Mouse (Mus musculus) heart, postnatal 0 days (tissue): ENCODE results near the gene Gpc5. TPM values are rescaled to one million over a fixed set of nuclear protein-coding genes. Genes with fewer than 3 reads are reported as not detected.

Experiments
- ATAC-seq: fragments of 200-750 bp; cut with Nextera tagmentation; 2 replicates; pipeline ENCODE4 v1.8.0; 2017; ENCODE audit warnings: low read depth, moderate number of reproducible peaks, moderate library complexity; ENCODE audit not compliant: insufficient read depth
- DNase-seq: peaks from one replicate; pipeline ENCODE4 v3.0.0-alpha.2; 2016; ENCODE audit warnings: low spot score
- H3K27ac ChIP-seq: fragments of 300-500 bp; sonication (generic); 2 replicates; pipeline ENCODE4 v1.5.1; 2014; ENCODE audit warnings: low read depth, mild to moderate bottlenecking
- H3K27me3 ChIP-seq: fragments of 300-500 bp; sonication (generic); 2 replicates; pipeline ENCODE4 v1.6.1; 2014; ENCODE audit warnings: low read length, mixed read lengths; ENCODE audit not compliant: control insufficient read depth, insufficient read depth
- H3K36me3 ChIP-seq: fragments of 300-500 bp; sonication (generic); replicated peaks from 2 replicates; pipeline ENCODE4 v1.6.1; 2014; ENCODE audit warnings: low read length, mixed read lengths; ENCODE audit not compliant: control insufficient read depth, insufficient read depth
- H3K4me1 ChIP-seq: fragments of 300-500 bp; sonication (generic); 2 replicates; pipeline ENCODE4 v1.6.1; 2014; ENCODE audit warnings: antibody characterized with exemption; ENCODE audit not compliant: control insufficient read depth, insufficient read depth
- H3K4me2 ChIP-seq: fragments of 300-500 bp; sonication (generic); 2 replicates; pipeline ENCODE4 v1.6.1; 2014; ENCODE audit warnings: low read depth, mild to moderate bottlenecking, low read length, moderate library complexity
- H3K4me3 ChIP-seq: fragments of 300-500 bp; sonication (generic); 2 replicates; pipeline ENCODE4 v1.5.1; 2014; ENCODE audit warnings: low read depth, low read length
- H3K9ac ChIP-seq: fragments of 300-500 bp; sonication (generic); replicated peaks from 2 replicates; pipeline ENCODE4 v1.6.1; 2014; ENCODE audit warnings: low read depth, low read length, mixed read lengths
- H3K9me3 ChIP-seq: fragments of 300-500 bp; sonication (generic); replicated peaks from 2 replicates; pipeline ENCODE4 v1.6.1; 2016; ENCODE audit warnings: low read length; ENCODE audit not compliant: control insufficient read depth
- CTCF ChIP-seq: IDR thresholded peaks from 2 replicates; pipeline ENCODE4 v1.5.1; 2016; ENCODE audit warnings: antibody characterized with exemption, control low read depth, low read depth
- EP300 ChIP-seq: IDR thresholded peaks from 2 replicates; pipeline ENCODE4 v1.6.1; 2016; ENCODE audit warnings: antibody characterized with exemption, low read depth
- WGBS: fragments of 180-500 bp; shearing (Covaris S2); extraction: QIAGEN DNeasy Blood & Tissue Kit; methylation state at CpG from one replicate; pipeline ENCODE4 v1.1.7; 2014; 5-methylcytosine and 5-hydroxymethylcytosine counted together
- polyA plus RNA-seq: library from polyadenylated mRNA; unstranded; fragments of >200 nt; fragmentation: Nextera tagmentation; extraction: Ambion mirVana; gene quantifications from 2 replicates; pipeline ENCODE4 v1.2.1, GENCODE M21; 2015
- total RNA-seq: library from RNA; depleted of rRNA; stranded (reverse); fragments of >200 nt; gene quantifications from 2 replicates; pipeline ENCODE4 v1.2.3, GENCODE M21; 2014; ENCODE audit warnings: low replicate concordance

Gpc5 gene
- total and polyA plus RNA-seq, 2 experiments from 2014 or later, result not detected

DNA sequence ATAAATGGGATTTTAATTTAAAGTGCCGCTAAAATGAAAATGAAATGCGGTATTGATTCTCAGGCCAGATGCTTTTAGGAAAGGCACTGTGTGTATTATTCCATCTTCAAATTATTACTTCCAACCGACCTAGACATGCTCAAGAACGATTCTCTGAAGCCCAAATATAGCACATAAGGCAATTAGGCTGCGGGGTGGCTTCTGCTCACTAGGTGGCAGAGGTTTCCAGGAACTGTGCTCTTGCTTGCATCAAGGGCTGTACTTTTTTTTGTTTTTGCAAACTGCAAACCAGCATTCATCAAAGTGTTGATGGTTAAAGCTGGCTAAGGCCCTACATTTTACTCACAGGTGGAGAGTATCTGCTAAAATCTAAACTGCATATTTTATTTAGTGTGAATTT lies 375.9 kb downstream of the Gpc5 start:
- no peak for ATAC-seq
- H3K27ac ChIP-seq, result no peak overlapping the region
- WGBS, result 51% methylated on average over 5 of the region's 5 CpGs
- no peak overlapping the region for H3K4me2 ChIP-seq
- no peak overlapping the region for H3K4me3 ChIP-seq
- H3K9me3 ChIP-seq, result no peaks in the 10 kb centered on the region
- H3K27me3 ChIP-seq, result no peaks in the 10 kb centered on the region
- no peak for DNase-seq
- H3K36me3 ChIP-seq, result no peaks in the 10 kb centered on the region
- H3K9ac ChIP-seq, result no peak overlapping the region
- peak; percentile 51 for TF ChIP-seq CTCF
- TF ChIP-seq EP300, result no peak
- H3K4me1 ChIP-seq, result no peaks in the 10 kb centered on the region

DNA sequence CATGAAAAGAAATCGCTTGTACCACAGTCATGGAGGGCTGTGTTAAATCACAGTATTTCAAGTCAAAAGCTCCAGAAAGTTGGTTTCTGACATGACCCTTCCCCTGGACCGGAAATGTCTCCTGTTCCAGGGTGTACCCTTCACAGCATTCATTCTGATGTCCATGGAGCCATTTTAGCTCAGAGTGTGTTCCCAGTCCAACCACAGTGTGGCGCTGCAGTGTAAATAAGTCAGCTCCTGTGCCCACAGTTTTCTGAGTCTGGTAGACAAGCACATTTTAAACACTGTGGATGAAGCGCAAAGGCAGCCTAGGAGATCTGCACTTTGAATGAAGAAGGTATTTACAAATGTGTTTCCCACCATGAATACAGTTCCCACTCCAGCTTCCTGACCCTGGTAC lies 383.2 kb downstream of the Gpc5 start:
- no peaks in the 10 kb centered on the region for H3K27me3 ChIP-seq
- TF ChIP-seq CTCF (peak; percentile 61), EP300 (no peak)
- no peak overlapping the region for H3K9ac ChIP-seq
- DNase-seq (peak; percentile 10), ATAC-seq (no peak)
- no peaks in the 10 kb centered on the region for H3K9me3 ChIP-seq
- no peaks in the 10 kb centered on the region for H3K4me1 ChIP-seq
- H3K27ac ChIP-seq, result no peak overlapping the region
- H3K4me2 ChIP-seq, result no peak overlapping the region
- H3K36me3 ChIP-seq, result no peaks in the 10 kb centered on the region
- WGBS, result 48% methylated on average over 4 of the region's 4 CpGs
- H3K4me3 ChIP-seq, result no peak overlapping the region

DNA sequence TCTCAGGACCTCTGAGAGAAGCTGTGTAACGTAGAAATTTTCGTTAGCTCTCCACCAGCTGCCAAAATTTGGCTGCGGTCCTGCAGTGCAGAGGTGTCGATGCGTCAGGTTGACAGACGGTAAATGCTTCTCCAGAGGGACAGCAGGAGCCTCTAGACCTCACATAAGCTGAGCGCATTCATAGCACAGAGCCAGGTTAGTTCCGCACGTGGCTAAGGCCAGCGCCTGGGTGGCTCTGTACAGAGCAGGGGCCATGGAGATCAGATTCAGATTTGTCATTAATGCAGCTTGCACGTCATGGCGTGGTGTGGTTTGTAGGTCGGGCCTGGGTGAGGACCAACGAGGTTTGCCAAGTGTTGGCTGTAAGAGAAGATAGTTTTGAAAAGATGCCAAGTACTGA lies 385.3 kb downstream of the Gpc5 start:
- H3K27ac ChIP-seq, result no peak overlapping the region
- H3K4me2 ChIP-seq, result peak overlapping the region; percentile 31; the same call in 1 of the 2 replicates
- H3K27me3 ChIP-seq, result no peaks in the 10 kb centered on the region
- ATAC-seq (peak; percentile 30; the same call in 1 of the 2 replicates), DNase-seq (no peak)
- no peaks in the 10 kb centered on the region for H3K4me1 ChIP-seq
- H3K9ac ChIP-seq, result no peak overlapping the region
- no peaks in the 10 kb centered on the region for H3K9me3 ChIP-seq
- 24% methylated on average over 14 of the region's 14 CpGs for WGBS
- no peak for TF ChIP-seq CTCF
- no peak overlapping the region for H3K4me3 ChIP-seq
- H3K36me3 ChIP-seq, result no peaks in the 10 kb centered on the region

DNA sequence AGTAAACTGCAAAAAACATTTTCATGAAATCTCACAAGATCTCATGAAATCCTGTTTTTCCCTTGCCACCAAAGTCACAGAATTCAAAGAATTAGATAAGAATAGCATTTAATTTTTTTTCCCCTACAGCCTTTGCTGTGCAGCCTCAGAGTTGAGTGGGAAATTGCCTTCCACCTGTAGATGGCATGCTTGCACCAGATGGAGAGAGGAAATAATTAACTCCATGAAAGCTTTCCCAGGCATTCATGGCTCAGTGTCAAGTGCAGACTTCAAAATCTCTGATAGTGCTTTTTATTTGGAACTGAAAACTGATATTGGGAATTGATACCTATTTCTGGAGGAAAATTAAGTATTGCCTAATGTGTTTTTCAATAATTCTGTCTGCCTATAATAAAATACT lies 393.1 kb downstream of the Gpc5 start:
- Histone ChIP-seq H3K27ac (no peak overlapping the region), H3K9me3 (no peaks in the 10 kb centered on the region), H3K36me3 (no peaks in the 10 kb centered on the region), H3K4me3 (no peak overlapping the region), H3K27me3 (no peaks in the 10 kb centered on the region), H3K9ac (no peak overlapping the region), H3K4me2 (no peak overlapping the region), H3K4me1 (no peaks in the 10 kb centered on the region)
- ATAC-seq, result no peak
- peak; percentile 10 for DNase-seq
- TF ChIP-seq CTCF, result peak; percentile 63
- TF ChIP-seq EP300, result no peak

DNA sequence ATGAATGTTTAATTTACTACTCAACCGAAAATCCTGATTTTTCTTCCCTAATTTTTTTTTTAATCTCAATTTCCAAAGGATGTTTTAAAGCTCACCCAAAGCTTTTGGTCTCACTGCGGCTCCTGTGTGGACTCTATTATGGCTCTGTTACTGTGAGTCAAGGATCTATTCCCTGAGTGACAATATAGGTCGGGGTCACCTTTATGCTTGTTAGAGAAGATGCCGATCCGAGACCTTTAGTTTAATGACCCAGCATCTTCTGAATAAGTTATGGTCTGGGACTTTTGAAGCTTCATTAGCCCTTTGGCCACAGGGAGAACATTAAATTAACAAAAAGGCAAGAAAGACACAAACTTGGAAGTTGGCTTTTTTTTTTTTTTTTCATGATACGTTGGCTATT lies 408.8 kb downstream of the Gpc5 start:
- Histone ChIP-seq H3K4me3 (no peak overlapping the region), H3K4me1 (no peaks in the 10 kb centered on the region), H3K36me3 (no peaks in the 10 kb centered on the region), H3K4me2 (no peak overlapping the region), H3K27me3 (no peaks in the 10 kb centered on the region), H3K9me3 (no peaks in the 10 kb centered on the region), H3K9ac (no peak overlapping the region), H3K27ac (no peak overlapping the region)
- DNase-seq (no peak), ATAC-seq (no peak)
- TF ChIP-seq CTCF (no peak), EP300 (no peak)
- WGBS, result 82% methylated on average over 6 of the region's 6 CpGs

DNA sequence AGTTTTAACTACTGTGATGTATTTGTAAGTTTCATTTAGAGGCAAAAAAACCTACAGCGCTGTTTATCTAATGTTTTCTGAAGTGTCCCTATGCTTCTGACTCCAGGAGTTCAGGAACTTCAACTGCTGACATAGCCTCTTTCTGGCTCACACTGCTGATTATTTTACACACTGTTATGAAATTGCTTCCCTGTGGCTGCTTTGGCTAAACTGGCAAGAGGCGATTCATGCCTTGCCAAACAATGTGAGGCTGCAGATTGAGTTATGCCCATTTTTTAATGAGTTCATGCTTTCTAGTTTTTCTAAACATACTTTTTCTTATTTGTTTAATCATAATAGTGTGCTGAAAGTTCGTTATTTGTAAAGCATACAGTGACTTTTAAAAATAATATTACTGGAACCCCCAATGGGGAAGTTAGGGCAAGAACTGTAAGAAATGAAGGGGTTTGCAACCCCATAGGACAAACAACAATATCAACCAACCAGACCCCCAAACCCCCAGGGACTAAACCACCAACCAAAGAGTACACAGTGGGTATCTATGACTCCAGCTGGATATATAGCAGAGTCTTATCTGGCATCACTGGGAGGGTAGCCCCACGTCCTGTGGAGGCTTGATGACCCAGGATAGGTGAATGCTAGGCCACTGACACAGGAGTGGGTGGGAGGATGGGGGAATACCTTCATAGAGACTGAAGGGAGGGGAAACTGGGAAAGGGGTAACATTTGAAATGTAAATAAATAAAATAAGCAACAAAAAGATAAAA lies 454.7 kb downstream of the Gpc5 start:
- WGBS, result 72% methylated on average over 4 of the region's 4 CpGs
- no peak for TF ChIP-seq CTCF
- no peak for TF ChIP-seq EP300

More for the DNA sequence above, 454.7 kb downstream of the Gpc5 start:
- no peak overlapping the region for H3K27ac ChIP-seq
- H3K36me3 ChIP-seq, result no peaks in the 10 kb centered on the region
- no peak overlapping the region for H3K4me3 ChIP-seq
- no peak overlapping the region for H3K9ac ChIP-seq
- DNase-seq (no peak), ATAC-seq (no peak)
- no peak overlapping the region for H3K4me2 ChIP-seq
- no peaks in the 10 kb centered on the region for H3K4me1 ChIP-seq
- H3K9me3 ChIP-seq, result no peaks in the 10 kb centered on the region
- H3K27me3 ChIP-seq, result no peaks in the 10 kb centered on the region
